Mouse (Mus musculus) forebrain, embryonic 12.5 days (tissue): Measurements from ENCODE around the gene Gga3. TPM values are rescaled to one million over a fixed set of nuclear protein-coding genes. Genes with fewer than 3 reads are reported as not detected.
"Not testable (repeated sequence)": the region's sequence is repeated elsewhere in the genome, so short reads cannot be mapped to it uniquely, and the experiment has no call there.

Experiments used
- ATAC-seq: fragments of 200-750 bp; cut with Nextera tagmentation; 2 replicates; pipeline ENCODE4 v1.8.0; 2017; ENCODE audit warnings: moderate TSS enrichment; ENCODE audit not compliant: low FRiP score
- H3K27ac ChIP-seq: fragments of 300-500 bp; sonication (generic); 2 replicates; pipeline ENCODE4 v1.5.1; 2016; ENCODE audit warnings: mild to moderate bottlenecking
- H3K27me3 ChIP-seq: fragments of 300-500 bp; sonication (generic); 2 replicates; pipeline ENCODE4 v1.6.1; 2016; ENCODE audit warnings: mild to moderate bottlenecking
- H3K36me3 ChIP-seq: fragments of 300-500 bp; sonication (generic); replicated peaks from 2 replicates; pipeline ENCODE4 v1.6.1; 2016; ENCODE audit warnings: mild to moderate bottlenecking
- H3K4me1 ChIP-seq: fragments of 300-500 bp; sonication (generic); 2 replicates; pipeline ENCODE4 v1.6.1; 2016
- H3K4me2 ChIP-seq: fragments of 300-500 bp; sonication (generic); 2 replicates; pipeline ENCODE4 v1.6.1; 2016; ENCODE audit warnings: mild to moderate bottlenecking, moderate library complexity
- H3K4me3 ChIP-seq: fragments of 300-500 bp; sonication (generic); replicated peaks from 2 replicates; pipeline ENCODE4 v1.5.1; 2016; ENCODE audit warnings: mild to moderate bottlenecking
- H3K9ac ChIP-seq: fragments of 300-500 bp; sonication (generic); 2 replicates; pipeline ENCODE4 v1.6.1; 2016; ENCODE audit warnings: mild to moderate bottlenecking
- H3K9me3 ChIP-seq: fragments of 300-500 bp; sonication (generic); 2 replicates; pipeline ENCODE4 v1.6.1; 2016
- WGBS: fragments of 180-500 bp; shearing (Covaris S2); methylation state at CpG from one replicate; pipeline ENCODE4 v1.1.7; 2016; 5-methylcytosine and 5-hydroxymethylcytosine counted together
- polyA plus RNA-seq: library from polyadenylated mRNA; unstranded; fragments of >200 nt; fragmentation: Nextera tagmentation; extraction: Ambion mirVana; gene quantifications from 2 replicates; pipeline ENCODE4 v1.2.1, GENCODE M21; 2016

Gene Gga3
- polyA plus RNA-seq = 32.3 and 35.1 TPM in 2 replicates

GRCm38 (mm10) chr11:115603476-115604303 is at the start of gene Gga3, which contains the start of gene Mrps7:
Gene Gga3 (minus strand): TSS chr11:115604051.
Gene Mrps7 (plus strand): TSS chr11:115603925.
- WGBS = under 1% methylated on average over 84 of the region's 93 CpGs

DNA sequence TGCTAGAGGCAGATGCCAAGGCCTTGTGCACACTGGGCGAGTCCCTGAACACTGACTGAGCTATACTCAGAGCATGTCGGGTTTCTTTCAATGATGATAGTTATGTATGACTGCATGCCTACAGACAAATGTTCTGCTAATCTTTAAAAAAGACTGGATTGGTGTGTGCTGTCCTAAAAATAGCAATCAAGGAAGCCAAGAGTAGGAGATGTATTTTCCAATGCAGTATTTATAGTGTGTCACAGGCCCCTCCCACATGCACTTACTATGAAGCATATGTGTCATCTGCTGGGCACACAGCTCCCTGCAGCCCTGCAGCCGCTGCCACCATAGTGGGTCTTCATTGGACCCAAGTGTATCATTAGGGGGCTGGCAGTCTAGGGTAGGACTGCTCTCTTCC is 49.3 kb upstream of the Gga3 start:
- Histone ChIP-seq H3K4me2 (no peak overlapping the region), H3K36me3 (peaks cover 33% of the 10 kb centered on the region), H3K4me1 (no peaks in the 10 kb centered on the region), H3K9ac (no peak overlapping the region), H3K9me3 (no peaks in the 10 kb centered on the region), H3K27ac (no peak overlapping the region), H3K27me3 (no peaks in the 10 kb centered on the region), H3K4me3 (no peak overlapping the region)
- WGBS = 91% methylated on average over 3 of the region's 3 CpGs
- ATAC-seq = no peak

More at GRCm38 (mm10) chr11:115603476-115604303, at the start of gene Gga3, which contains the start of gene Mrps7:
- H3K4me2 ChIP-seq = peak within 1 kb of the TSS; percentile 73
- H3K4me3 ChIP-seq = peak within 1 kb of the TSS; percentile 99
- peak; percentile 98 for ATAC-seq
- H3K36me3 ChIP-seq = peaks cover 38% of the 10 kb centered on the region
- peaks cover 31% of the 10 kb centered on the region for H3K4me1 ChIP-seq
- peak within 1 kb of the TSS; percentile 85 for H3K27ac ChIP-seq
- H3K27me3 ChIP-seq = no peaks in the 10 kb centered on the region
- no peaks in the 10 kb centered on the region for H3K9me3 ChIP-seq
- H3K9ac ChIP-seq = peak within 1 kb of the TSS; percentile 98

DNA sequence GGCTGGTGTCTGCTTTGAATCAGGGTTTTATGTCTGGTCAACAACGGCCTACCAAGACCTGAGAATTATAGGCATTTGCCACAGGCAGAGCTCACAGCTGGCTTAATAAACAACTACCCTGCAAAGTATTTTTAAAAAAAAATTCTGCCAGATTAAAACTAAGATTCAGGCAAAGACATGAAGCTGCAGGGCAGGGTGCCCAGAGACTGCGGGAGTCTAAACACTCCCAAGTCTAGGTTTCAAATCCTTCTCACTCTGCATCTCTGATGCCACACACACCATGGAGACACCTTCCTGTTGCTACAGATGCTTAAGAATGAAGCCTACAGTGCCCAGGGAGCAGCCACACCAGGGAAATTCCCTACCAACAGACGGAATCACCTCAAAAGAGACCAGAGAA is 47.8 kb upstream of the Gga3 start:
- Histone ChIP-seq H3K4me1 (no peaks in the 10 kb centered on the region), H3K9ac (no peak overlapping the region), H3K4me2 (no peak overlapping the region), H3K9me3 (no peaks in the 10 kb centered on the region), H3K27me3 (no peaks in the 10 kb centered on the region), H3K27ac (no peak overlapping the region), H3K36me3 (peaks cover 42% of the 10 kb centered on the region), H3K4me3 (no peak overlapping the region)
- 95% methylated on average over 3 of the region's 3 CpGs for WGBS
- ATAC-seq = no peak

GRCm38 (mm10) chr11:115649706-115650105 is 45.9 kb upstream of the Gga3 start:
- 63% methylated on average over 10 of the region's 10 CpGs for whole genome bisulfite sequencing
- peak overlapping the region; percentile 61; the same call in 1 of the 2 replicates for H3K27ac ChIP-seq
- peaks cover 50% of the 10 kb centered on the region for H3K36me3 ChIP-seq

GRCm38 (mm10) chr11:115647459-115647858 is 43.6 kb upstream of the Gga3 start:
- Histone ChIP-seq H3K4me3 (no peak overlapping the region), H3K9ac (no peak overlapping the region), H3K4me2 (no peak overlapping the region), H3K9me3 (no peaks in the 10 kb centered on the region), H3K4me1 (no peaks in the 10 kb centered on the region), H3K27me3 (no peaks in the 10 kb centered on the region), H3K27ac (no peak overlapping the region), H3K36me3 (peaks cover 46% of the 10 kb centered on the region)
- no peak for ATAC-seq
- 62% methylated on average over 6 of the region's 6 CpGs for WGBS

More at GRCm38 (mm10) chr11:115649706-115650105, 45.9 kb upstream of the Gga3 start:
- Histone ChIP-seq H3K9ac (no peak overlapping the region), H3K4me2 (no peak overlapping the region), H3K27me3 (no peaks in the 10 kb centered on the region), H3K9me3 (no peaks in the 10 kb centered on the region), H3K4me1 (no peaks in the 10 kb centered on the region), H3K4me3 (no peak overlapping the region)
- no peak for ATAC-seq

DNA sequence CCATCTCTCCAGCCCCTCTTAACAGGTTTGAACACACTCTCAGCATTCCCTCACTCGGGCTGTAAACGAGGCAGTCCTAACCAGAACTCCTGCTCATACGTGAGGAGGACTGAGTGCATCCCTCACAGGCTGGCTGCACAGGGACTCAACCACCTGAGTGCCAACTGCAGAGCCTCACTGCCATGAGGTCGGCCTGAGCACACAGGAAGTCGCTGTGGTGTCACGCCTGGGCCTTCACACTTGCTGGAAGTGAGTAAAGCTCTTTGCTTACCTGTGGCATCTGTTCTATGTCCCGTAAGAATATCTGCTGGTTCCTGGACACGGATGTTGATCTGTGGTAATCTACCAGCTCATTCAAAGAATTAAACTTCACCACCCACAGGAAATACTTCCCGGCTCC is 42.6 kb upstream of the Gga3 start:
- Histone ChIP-seq H3K4me3 (no peak overlapping the region), H3K36me3 (peaks cover 46% of the 10 kb centered on the region), H3K9me3 (no peaks in the 10 kb centered on the region), H3K9ac (no peak overlapping the region), H3K4me2 (no peak overlapping the region), H3K4me1 (no peaks in the 10 kb centered on the region), H3K27ac (no peak overlapping the region), H3K27me3 (no peaks in the 10 kb centered on the region)
- ATAC-seq = no peak
- 93% methylated on average over 9 of the region's 9 CpGs for WGBS

DNA sequence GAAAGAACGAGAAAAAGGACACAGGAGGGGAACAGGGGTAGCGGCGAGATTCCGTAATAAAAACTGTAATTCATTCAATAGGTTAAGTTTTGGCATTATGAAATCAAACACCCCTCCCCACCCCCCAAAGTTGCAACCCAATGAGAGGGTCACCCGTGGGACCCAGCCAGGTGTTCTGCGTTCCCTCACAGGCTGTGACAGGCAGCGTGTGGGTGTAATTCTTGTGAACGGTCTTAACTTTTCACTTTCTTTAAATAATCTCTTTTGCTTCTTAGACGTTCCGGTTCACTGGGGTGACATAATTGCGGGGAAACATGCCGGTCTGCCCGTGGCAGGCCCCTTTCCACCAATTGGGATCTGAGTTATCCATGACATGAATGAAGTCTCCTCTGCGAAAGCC is 41.6 kb upstream of the Gga3 start:
- H3K9me3 ChIP-seq, H3K4me2 ChIP-seq, H3K4me1 ChIP-seq, H3K4me3 ChIP-seq, H3K9ac ChIP-seq, H3K27ac ChIP-seq, ATAC-seq, H3K27me3 ChIP-seq: not testable (repeated sequence)
- H3K36me3 ChIP-seq = peaks cover 46% of the 10 kb centered on the region
- 93% methylated on average over 14 of the region's 14 CpGs for WGBS

- Histone ChIP-seq H3K4me2 (no peak overlapping the region), H3K9ac (no peak overlapping the region), H3K27me3 (no peaks in the 10 kb centered on the region), H3K27ac (no peak overlapping the region), H3K36me3 (peaks cover 36% of the 10 kb centered on the region), H3K4me1 (no peaks in the 10 kb centered on the region), H3K4me3 (no peak overlapping the region), H3K9me3 (no peaks in the 10 kb centered on the region)
- WGBS = 93% methylated on average over 13 of the region's 13 CpGs
- no peak for ATAC-seq
Observed at GRCm38 (mm10) chr11:115644308-115644707, 40.5 kb upstream of the Gga3 start.

- Histone ChIP-seq H3K9me3 (no peaks in the 10 kb centered on the region), H3K4me1 (no peaks in the 10 kb centered on the region), H3K4me2 (no peak overlapping the region), H3K4me3 (no peak overlapping the region), H3K27ac (no peak overlapping the region), H3K9ac (no peak overlapping the region), H3K27me3 (no peaks in the 10 kb centered on the region), H3K36me3 (peaks cover 28% of the 10 kb centered on the region)
- no peak for ATAC-seq
- 78% methylated on average over 10 of the region's 10 CpGs for WGBS
Observed at GRCm38 (mm10) chr11:115643265-115643664, 39.4 kb upstream of the Gga3 start.

GRCm38 (mm10) chr11:115642705-115643104 is 38.9 kb upstream of the Gga3 start:
- no peaks in the 10 kb centered on the region for H3K27me3 ChIP-seq
- no peaks in the 10 kb centered on the region for H3K4me1 ChIP-seq
- H3K4me3 ChIP-seq = no peak overlapping the region
- WGBS = 87% methylated on average over 2 of the region's 2 CpGs
- H3K27ac ChIP-seq = no peak overlapping the region
- no peak for ATAC-seq
- no peak overlapping the region for H3K4me2 ChIP-seq
- H3K9ac ChIP-seq = no peak overlapping the region
- no peaks in the 10 kb centered on the region for H3K9me3 ChIP-seq
- H3K36me3 ChIP-seq = peaks cover 22% of the 10 kb centered on the region

- H3K27me3 ChIP-seq = no peaks in the 10 kb centered on the region
- H3K4me2 ChIP-seq = no peak overlapping the region
- H3K27ac ChIP-seq = no peak overlapping the region
- no peak for ATAC-seq
- H3K4me1 ChIP-seq = no peaks in the 10 kb centered on the region
- WGBS = 90% methylated on average over 4 of the region's 4 CpGs
- no peak overlapping the region for H3K4me3 ChIP-seq
- no peaks in the 10 kb centered on the region for H3K9me3 ChIP-seq
- peaks cover 18% of the 10 kb centered on the region for H3K36me3 ChIP-seq
- no peak overlapping the region for H3K9ac ChIP-seq
Observed at GRCm38 (mm10) chr11:115641664-115642036, 37.8 kb upstream of the Gga3 start.

GRCm38 (mm10) chr11:115640978-115641663 is 37.3 kb upstream of the Gga3 start:
- Histone ChIP-seq H3K4me3 (no peak overlapping the region), H3K36me3 (peaks cover 14% of the 10 kb centered on the region), H3K4me1 (no peaks in the 10 kb centered on the region), H3K27me3 (no peaks in the 10 kb centered on the region), H3K9me3 (no peaks in the 10 kb centered on the region), H3K4me2 (no peak overlapping the region), H3K9ac (no peak overlapping the region), H3K27ac (no peak overlapping the region)
- ATAC-seq = no peak
- WGBS = 61% methylated on average over 14 of the region's 14 CpGs
